Mouse (Mus musculus) intestine, postnatal 0 days (tissue): Measurements from ENCODE around the gene Slc38a1. TPM values are rescaled to one million over a fixed set of nuclear protein-coding genes. Genes with fewer than 3 reads are reported as not detected.

Experiments used
- ATAC-seq: fragments of 200-750 bp; cut with Nextera tagmentation; 2 replicates; pipeline ENCODE4 v1.8.0; 2017; ENCODE audit warnings: mild to moderate bottlenecking, moderate TSS enrichment, moderate library complexity
- H3K27ac ChIP-seq: fragments of 300-500 bp; sonication (generic); 2 replicates; pipeline ENCODE4 v1.5.1; 2014; ENCODE audit warnings: mild to moderate bottlenecking, low read depth, low read length, moderate library complexity
- H3K27me3 ChIP-seq: fragments of 300-500 bp; sonication (generic); replicated peaks from 2 replicates; pipeline ENCODE4 v1.6.1; 2014; ENCODE audit warnings: low read length, mixed read lengths; ENCODE audit not compliant: control insufficient read depth, insufficient read depth
- H3K36me3 ChIP-seq: fragments of 300-500 bp; sonication (generic); 2 replicates; pipeline ENCODE4 v1.6.1; 2014; ENCODE audit warnings: mild to moderate bottlenecking, moderate library complexity; ENCODE audit not compliant: control insufficient read depth, insufficient read depth
- H3K4me1 ChIP-seq: fragments of 300-500 bp; sonication (generic); replicated peaks from 2 replicates; pipeline ENCODE4 v1.6.1; 2014; ENCODE audit warnings: antibody characterized with exemption, low read length, mixed read lengths; ENCODE audit not compliant: control insufficient read depth, insufficient read depth
- H3K4me2 ChIP-seq: fragments of 300-500 bp; sonication (generic); replicated peaks from 2 replicates; pipeline ENCODE4 v1.6.1; 2014; ENCODE audit warnings: low read depth, mild to moderate bottlenecking, moderate library complexity
- H3K4me3 ChIP-seq: fragments of 300-500 bp; sonication (generic); 2 replicates; pipeline ENCODE4 v1.5.1; 2014; ENCODE audit warnings: low read depth, low read length
- H3K9ac ChIP-seq: fragments of 300-500 bp; sonication (generic); 2 replicates; pipeline ENCODE4 v1.6.1; 2014; ENCODE audit warnings: mild to moderate bottlenecking, low read depth, low read length
- H3K9me3 ChIP-seq: fragments of 300-500 bp; sonication (generic); 2 replicates; pipeline ENCODE4 v1.6.1; 2016; ENCODE audit warnings: mixed run types; ENCODE audit not compliant: control insufficient read depth
- CTCF ChIP-seq: sonication (generic); IDR thresholded peaks from 2 replicates; pipeline ENCODE4 v1.5.1; 2016; ENCODE audit warnings: low read depth, mild to moderate bottlenecking, control low read depth, antibody characterized with exemption, moderate library complexity
- WGBS: fragments of 180-500 bp; shearing (Covaris S2); extraction: QIAGEN DNeasy Blood & Tissue Kit; methylation state at CpG from one replicate; pipeline ENCODE4 v1.1.7; 2014; 5-methylcytosine and 5-hydroxymethylcytosine counted together
- polyA plus RNA-seq: library from polyadenylated mRNA; unstranded; fragments of >200 nt; fragmentation: Nextera tagmentation; extraction: Ambion mirVana; gene quantifications from 2 replicates; pipeline ENCODE4 v1.2.1, GENCODE M21; 2015

Gene Slc38a1
- polyA plus RNA-seq, 1 experiment from 2014 or later, result 79.8 TPM

GRCm38 (mm10) chr15:96568271-96568982 is 74.3 kb downstream of the Slc38a1 start:
- WGBS, result 26% methylated on average over 13 of the region's 13 CpGs
- ATAC-seq, result peak; percentile 80
- Histone ChIP-seq H3K9me3 (no peaks in the 10 kb centered on the region), H3K27me3 (no peaks in the 10 kb centered on the region), H3K4me2 (no peak overlapping the region), H3K4me3 (no peak overlapping the region), H3K9ac (0 out of 2 replicates have a peak overlapping the region, but pooled peaks have one; percentile 28), H3K36me3 (no peaks in the 10 kb centered on the region), H3K4me1 (peaks cover 19% of the 10 kb centered on the region), H3K27ac (peak overlapping the region; percentile 87)
- no peak for TF ChIP-seq CTCF

DNA sequence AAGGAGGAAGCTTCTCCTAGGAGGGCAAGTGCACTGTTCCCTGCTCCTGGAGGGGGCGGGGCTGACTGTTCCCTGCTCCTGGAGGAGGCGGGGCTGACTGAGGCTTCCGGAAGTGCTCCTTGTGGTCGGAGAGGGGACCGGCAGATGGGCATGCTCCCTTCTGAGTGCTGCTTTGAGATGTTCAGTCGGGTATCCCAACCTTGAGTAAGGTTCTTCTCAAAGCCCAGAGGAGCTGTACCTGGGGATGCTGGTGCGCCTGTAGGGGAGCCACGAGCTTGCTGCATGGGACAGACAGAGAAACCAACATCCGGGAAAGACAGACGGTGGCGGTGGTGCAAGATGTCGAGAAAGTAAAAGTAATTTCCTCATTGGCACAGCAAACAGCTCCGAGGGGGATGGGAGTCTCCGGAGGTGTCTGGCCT is 75.9 kb downstream of the Slc38a1 start:
- Histone ChIP-seq H3K4me2 (peak overlapping the region; percentile 68), H3K27me3 (no peaks in the 10 kb centered on the region), H3K9me3 (no peaks in the 10 kb centered on the region), H3K27ac (peak overlapping the region; percentile 87), H3K4me3 (peak overlapping the region; percentile 33), H3K36me3 (no peaks in the 10 kb centered on the region), H3K4me1 (peaks cover 19% of the 10 kb centered on the region), H3K9ac (peak overlapping the region; percentile 40; the same call in 1 of the 2 replicates)
- peak; percentile 70 for ATAC-seq
- peak; percentile 57 for TF ChIP-seq CTCF
- 7% methylated on average over 14 of the region's 14 CpGs for WGBS

DNA sequence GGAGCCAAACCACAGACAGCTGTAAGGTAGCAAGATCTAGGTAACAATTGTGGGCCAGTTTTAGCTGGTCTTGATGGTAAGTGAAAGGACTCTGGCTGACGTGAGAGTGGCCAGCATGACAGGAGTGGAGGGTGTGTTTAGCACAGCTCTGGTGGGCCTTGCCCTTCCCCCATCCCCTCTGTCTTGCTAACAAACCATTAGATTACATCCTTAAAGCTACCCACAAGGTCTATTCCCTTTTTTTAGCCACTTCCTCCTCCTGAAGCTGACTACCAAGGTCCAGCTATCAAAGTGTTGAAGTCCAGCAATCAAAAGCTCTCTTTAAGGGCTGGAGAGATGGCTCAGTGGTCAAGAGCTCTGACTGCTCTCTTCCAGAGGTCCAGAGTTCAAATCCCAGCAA is 78.9 kb downstream of the Slc38a1 start:
- WGBS, result 53% methylated on average over 1 of the region's 1 CpGs
- no peak for ATAC-seq
- no peaks in the 10 kb centered on the region for H3K27me3 ChIP-seq
- no peaks in the 10 kb centered on the region for H3K36me3 ChIP-seq
- H3K9me3 ChIP-seq, result no peaks in the 10 kb centered on the region
- no peak overlapping the region for H3K4me2 ChIP-seq
- TF ChIP-seq CTCF, result no peak
- H3K4me3 ChIP-seq, result no peak overlapping the region
- no peak overlapping the region for H3K9ac ChIP-seq
- peaks cover 12% of the 10 kb centered on the region for H3K4me1 ChIP-seq
- H3K27ac ChIP-seq, result peak overlapping the region; percentile 70; the same call in 1 of the 2 replicates

GRCm38 (mm10) chr15:96562521-96562920 is 80.2 kb downstream of the Slc38a1 start:
- 74% methylated on average over 5 of the region's 5 CpGs for WGBS

DNA sequence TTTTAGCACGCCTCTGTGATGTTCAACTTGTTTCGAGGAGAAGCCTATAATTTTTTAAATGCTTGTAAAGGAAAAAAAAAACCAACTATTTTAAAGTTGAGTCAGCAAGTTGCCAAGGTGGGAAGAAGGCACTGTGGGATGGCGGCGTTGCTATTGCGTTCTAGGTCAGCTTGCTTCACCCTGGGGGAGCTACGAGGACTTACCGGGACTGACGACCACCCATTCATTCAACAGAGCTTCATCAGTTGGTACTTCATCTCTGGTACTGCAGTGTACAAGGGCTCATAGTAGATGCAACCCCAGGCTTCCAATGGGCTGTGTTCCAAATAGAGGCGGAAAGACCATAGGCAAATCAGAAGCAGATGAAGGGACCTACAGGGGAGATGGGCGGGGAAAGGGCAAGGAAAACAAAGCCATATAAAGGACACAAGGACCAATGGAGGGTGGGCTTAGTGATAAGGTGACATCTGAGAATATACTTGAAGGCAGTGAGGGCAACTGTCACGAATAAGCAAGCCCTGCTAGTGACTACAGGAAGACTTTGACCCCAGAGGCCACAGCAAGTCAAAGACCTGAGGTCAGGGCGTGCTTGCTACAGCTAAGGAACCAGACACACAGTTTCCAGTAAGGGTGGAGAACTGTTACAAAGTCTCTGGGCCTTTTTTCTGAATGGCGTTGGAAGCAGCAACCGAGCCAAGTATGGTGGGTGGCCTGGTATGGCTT is 82.0 kb downstream of the Slc38a1 start:
- peak; percentile 71 for ATAC-seq
- Histone ChIP-seq H3K4me3 (no peak overlapping the region), H3K27me3 (no peaks in the 10 kb centered on the region), H3K27ac (peak overlapping the region; percentile 50), H3K9ac (no peak overlapping the region), H3K4me2 (no peak overlapping the region), H3K9me3 (no peaks in the 10 kb centered on the region), H3K4me1 (no peaks in the 10 kb centered on the region), H3K36me3 (no peaks in the 10 kb centered on the region)
- 82% methylated on average over 14 of the region's 14 CpGs for WGBS
- TF ChIP-seq CTCF, result no peak

More at GRCm38 (mm10) chr15:96562521-96562920, 80.2 kb downstream of the Slc38a1 start:
- Histone ChIP-seq H3K9ac (no peak overlapping the region), H3K4me3 (no peak overlapping the region), H3K9me3 (no peaks in the 10 kb centered on the region), H3K27ac (peak overlapping the region; percentile 70), H3K27me3 (no peaks in the 10 kb centered on the region), H3K36me3 (no peaks in the 10 kb centered on the region), H3K4me2 (no peak overlapping the region), H3K4me1 (peaks cover 10% of the 10 kb centered on the region; the same call in 1 of the 2 replicates)
- TF ChIP-seq CTCF, result no peak
- ATAC-seq, result peak; percentile 35

DNA sequence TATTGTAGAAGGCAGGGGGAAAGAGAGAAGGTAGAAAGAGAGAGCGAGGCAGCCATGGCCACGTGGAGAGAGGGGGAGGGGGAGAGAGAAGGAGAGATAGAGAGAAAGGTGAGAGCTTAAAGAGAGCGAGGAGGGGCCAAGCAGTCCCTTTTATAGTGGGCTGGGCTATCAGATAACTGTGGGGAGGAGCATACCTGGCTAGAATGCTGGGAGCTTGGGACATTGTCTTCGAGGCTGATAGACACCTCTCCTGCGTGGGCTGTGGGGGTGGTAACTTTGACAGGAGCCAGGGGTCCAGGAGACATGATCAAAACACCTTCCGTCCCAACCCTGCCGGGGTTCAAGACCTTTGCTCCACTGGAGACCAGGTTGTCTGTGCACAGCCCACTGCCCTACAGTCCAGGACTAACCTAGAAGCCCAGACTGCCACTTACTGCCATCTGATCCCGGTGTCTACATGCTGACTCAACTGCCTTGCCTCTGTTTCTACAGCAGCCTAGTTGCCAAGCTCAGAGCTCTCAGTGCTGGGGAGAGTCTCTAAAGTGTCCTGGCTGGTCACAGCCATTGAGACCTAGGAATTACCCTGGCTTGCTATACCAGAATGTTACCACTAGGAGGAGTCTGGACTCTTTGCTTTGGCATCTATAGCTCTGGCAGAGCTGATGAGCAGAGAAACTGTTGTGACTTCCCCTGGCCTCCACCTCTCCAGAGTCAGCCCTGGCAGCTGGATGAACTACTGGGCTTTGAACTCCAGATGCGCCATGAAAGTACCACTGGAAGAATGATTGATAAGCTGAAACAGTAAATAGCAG is 90.9 kb downstream of the Slc38a1 start:
- Histone ChIP-seq H3K27me3 (no peaks in the 10 kb centered on the region), H3K9ac (no peak overlapping the region), H3K4me3 (no peak overlapping the region), H3K27ac (no peak overlapping the region), H3K9me3 (no peaks in the 10 kb centered on the region), H3K36me3 (no peaks in the 10 kb centered on the region), H3K4me1 (no peaks in the 10 kb centered on the region), H3K4me2 (no peak overlapping the region)
- TF ChIP-seq CTCF, result peak; percentile 98
- peak; percentile 85 for ATAC-seq
- 44% methylated on average over 9 of the region's 9 CpGs for WGBS
